Mouse (Mus musculus): ENCODE measurements around the gene Mfsd7a.

GRCm38 (mm10) chr5:108431196-108431595, 17.5 kb downstream of the Mfsd7a start:
- TF ChIP-seq CTCF (IDR thresholded peaks at IDR 0.05; ENCODE audit: extremely low read depth, insufficient read depth, low read length) (no peak), POLR2A (IDR thresholded peaks at IDR 0.05; ENCODE audit: extremely low read depth, insufficient read depth, low read length) (0 out of 2 replicates have a peak, but pooled peaks have one; percentile 32)
